Mouse (Mus musculus) C2C12 (cell line): ENCODE measurements around the gene Adam30. TPM values are rescaled to one million over a fixed set of nuclear protein-coding genes. Genes with fewer than 3 reads are reported as not detected.

Experiments
- H3K27me3 ChIP-seq: one replicate; pipeline ENCODE4 v1.6.1; 2011; ENCODE audit not compliant: control insufficient read depth, insufficient read depth, insufficient read length
- H3K36me3 ChIP-seq: one replicate; pipeline ENCODE4 v1.6.1; 2011; ENCODE audit not compliant: control insufficient read depth, insufficient read depth
- H3K4me3 ChIP-seq: one replicate; pipeline ENCODE4 v1.5.1; 2011; ENCODE audit warnings: mild to moderate bottlenecking, control low read depth; ENCODE audit not compliant: poor library complexity, insufficient read depth, severe bottlenecking
- H3K79me2 ChIP-seq: one replicate; pipeline ENCODE4 v1.6.1; 2011; ENCODE audit not compliant: control insufficient read depth, insufficient read depth
- H3K79me3 ChIP-seq: one replicate; pipeline ENCODE4 v1.6.1; 2011; ENCODE audit warnings: low read depth, control low read depth
- H3ac ChIP-seq: one replicate; pipeline ENCODE3; 2011; ENCODE audit warnings: low read depth; ENCODE audit not compliant: control insufficient read depth, insufficient read length
- CEBPB ChIP-seq: IDR thresholded peaks from one replicate; pipeline ENCODE4 v1.6.1; 2011; ENCODE audit warnings: low read depth, mild to moderate bottlenecking, control low read depth, moderate library complexity
- CTCF ChIP-seq: IDR thresholded peaks from one replicate; pipeline ENCODE4 v1.5.1; 2011; ENCODE audit not compliant: control insufficient read depth, insufficient read depth, insufficient read length
- FOSL1 ChIP-seq: IDR thresholded peaks from one replicate; pipeline ENCODE4 v1.8.0; 2011; ENCODE audit warnings: mild to moderate bottlenecking, low read length; ENCODE audit not compliant: poor library complexity, insufficient read depth, severe bottlenecking
- MAX ChIP-seq: IDR thresholded peaks from one replicate; pipeline ENCODE4 v1.6.1; 2011; ENCODE audit warnings: mild to moderate bottlenecking, control low read depth
- MYOD1 ChIP-seq: IDR thresholded peaks from one replicate; pipeline ENCODE4 v1.6.1; 2011; ENCODE audit warnings: low read depth; ENCODE audit not compliant: control insufficient read depth, insufficient read length
- MYOG ChIP-seq: IDR thresholded peaks from one replicate; pipeline ENCODE4 v1.6.1; 2011; ENCODE audit not compliant: control insufficient read depth, insufficient read length; ENCODE audit errors: extremely low read depth
- USF1 ChIP-seq: IDR thresholded peaks from one replicate; pipeline ENCODE4 v1.6.1; 2011; ENCODE audit warnings: low read depth, mild to moderate bottlenecking, control low read depth, moderate library complexity
- polyA plus RNA-seq: library from polyadenylated mRNA; unstranded; fragments of >200 nt; fragmentation: generic; extraction: Trizol; gene quantifications from one replicate; pipeline ENCODE4 v1.2.1, GENCODE M21; 2012; ENCODE audit warnings: missing spikeins

The Adam30 gene
- polyA plus RNA-seq, 1 experiment, result not detected

DNA sequence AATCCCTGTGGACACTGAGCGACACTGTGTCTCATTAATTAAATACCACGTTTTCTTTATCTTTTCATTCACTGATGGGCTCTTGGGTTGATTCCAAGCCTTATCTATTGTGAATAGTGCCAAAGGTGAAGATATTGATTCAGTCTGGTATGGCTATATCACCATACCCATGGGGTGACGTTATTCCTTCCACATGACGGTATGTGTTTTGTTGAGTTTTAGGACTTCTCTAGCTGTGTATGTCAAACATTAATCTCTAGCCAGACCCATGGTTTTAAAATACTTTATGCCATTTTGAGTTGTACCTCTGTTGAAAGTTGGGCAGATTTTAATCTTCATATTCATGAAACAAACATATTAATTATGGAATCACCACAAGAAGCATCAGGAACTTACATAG is 48.7 kb downstream of the Adam30 start:
- Histone ChIP-seq H3K27me3 (peaks cover 4% of the 10 kb centered on the region), H3K79me2 (no peaks in the 10 kb centered on the region), H3K36me3 (no peaks in the 10 kb centered on the region), H3K79me3 (no peaks in the 10 kb centered on the region), H3ac (no peak overlapping the region), H3K4me3 (no peak overlapping the region)
- TF ChIP-seq MYOG (no peak), MYOD1 (no peak), CEBPB (no peak), USF1 (no peak), CTCF (no peak), MAX (no peak), FOSL1 (no peak)

DNA sequence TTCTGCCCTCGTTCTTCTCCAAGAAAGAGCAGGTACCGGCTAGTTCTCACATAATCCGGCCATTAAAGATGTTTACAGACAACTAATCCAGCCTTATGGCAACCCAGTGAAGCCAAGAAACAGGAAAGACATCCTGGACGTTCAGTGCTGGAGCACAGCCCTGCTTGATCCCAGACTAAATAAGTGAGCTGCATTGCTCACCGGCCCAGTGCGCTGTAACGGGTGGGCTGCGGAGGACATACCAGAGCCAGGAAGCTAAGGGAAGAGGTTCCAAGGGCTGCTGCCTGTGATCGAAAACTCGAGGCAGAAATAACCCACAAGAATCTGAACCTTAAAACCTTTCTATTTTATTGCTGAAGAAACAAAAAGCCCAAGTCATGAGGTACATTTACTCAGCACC is 50.4 kb downstream of the Adam30 start:
- Histone ChIP-seq H3K36me3 (no peaks in the 10 kb centered on the region), H3K79me2 (no peaks in the 10 kb centered on the region), H3K4me3 (no peak overlapping the region), H3K79me3 (no peaks in the 10 kb centered on the region), H3K27me3 (no peaks in the 10 kb centered on the region), H3ac (no peak overlapping the region)
- TF ChIP-seq MYOG, result no peak
- TF ChIP-seq MYOD1, result no peak
- no peak for TF ChIP-seq FOSL1
- no peak for TF ChIP-seq USF1
- no peak for TF ChIP-seq CEBPB
- no peak for TF ChIP-seq CTCF
- TF ChIP-seq MAX, result no peak

GRCm38 (mm10) chr3:98211301-98212081 is 51.1 kb downstream of the Adam30 start:
- TF ChIP-seq FOSL1 (no peak), USF1 (no peak), CTCF (no peak), MYOD1 (no peak), CEBPB (no peak), MAX (no peak), MYOG (no peak)
- Histone ChIP-seq H3K4me3 (no peak overlapping the region), H3K79me2 (no peaks in the 10 kb centered on the region)

More at GRCm38 (mm10) chr3:98211301-98212081, 51.1 kb downstream of the Adam30 start:
- Histone ChIP-seq H3ac (no peak overlapping the region), H3K79me3 (no peaks in the 10 kb centered on the region), H3K27me3 (no peaks in the 10 kb centered on the region), H3K36me3 (no peaks in the 10 kb centered on the region)

Other genes with a start within 250 kb of the Adam30 start
- 15.6 TPM for gene Notch2, start 147.1 kb upstream of the Adam30 start, polyA plus RNA-seq
- gene Reg4, start 61.5 kb downstream of the Adam30 start, polyA plus RNA-seq, result not detected
- 0.01 TPM for gene Hmgcs2, start 119.8 kb downstream of the Adam30 start, polyA plus RNA-seq
- gene Phgdh, start 179.4 kb downstream of the Adam30 start, polyA plus RNA-seq, result 843 TPM
- 7.5 TPM for gene Zfp697, start 221.8 kb downstream of the Adam30 start, polyA plus RNA-seq